Mouse (Mus musculus): ENCODE results near the gene C030005K15Rik.

DNA sequence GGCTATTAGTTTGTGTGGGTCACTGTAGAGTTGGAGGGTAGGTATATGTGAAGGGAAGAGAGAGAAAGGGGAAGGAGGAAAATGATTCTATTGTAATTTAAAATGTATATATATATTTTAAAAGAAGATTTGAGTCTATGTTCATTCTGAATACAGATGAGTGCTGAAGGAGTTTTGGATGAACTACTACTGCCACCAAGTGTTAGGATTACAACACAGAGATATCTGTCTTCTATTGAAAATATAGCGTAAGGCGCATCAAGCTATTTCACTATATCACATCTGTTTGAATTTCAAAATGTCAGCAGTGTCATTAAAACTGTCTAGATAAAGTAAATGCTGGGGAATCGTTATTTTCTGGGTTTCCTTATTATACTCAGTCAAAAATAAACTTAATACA lies 37.1 kb downstream of the C030005K15Rik start:
- TF ChIP-seq EP300 (IDR thresholded peaks at IDR 0.05; ENCODE audit: insufficient read depth, low read depth, low read length): no peak
- TF ChIP-seq CTCF (IDR thresholded peaks at IDR 0.05; ENCODE audit: low read depth, low read length): no peak

All from ES-Bruce4 (cell line).